Mouse (Mus musculus) heart, adult 11 months (tissue): ENCODE results near the gene Rmdn2.

Source experiments
- DNase-seq: peaks from one replicate; pipeline ENCODE4 v3.0.0; 2022

Gene Rmdn2

GRCm38 (mm10) chr17:79709718-79710117 lies 98.1 kb downstream of the Rmdn2 start:
- DNase-seq: peak; percentile 16

GRCm38 (mm10) chr17:79710246-79710842 lies 98.7 kb downstream of the Rmdn2 start:
- peak; percentile 72 for DNase-seq

DNA sequence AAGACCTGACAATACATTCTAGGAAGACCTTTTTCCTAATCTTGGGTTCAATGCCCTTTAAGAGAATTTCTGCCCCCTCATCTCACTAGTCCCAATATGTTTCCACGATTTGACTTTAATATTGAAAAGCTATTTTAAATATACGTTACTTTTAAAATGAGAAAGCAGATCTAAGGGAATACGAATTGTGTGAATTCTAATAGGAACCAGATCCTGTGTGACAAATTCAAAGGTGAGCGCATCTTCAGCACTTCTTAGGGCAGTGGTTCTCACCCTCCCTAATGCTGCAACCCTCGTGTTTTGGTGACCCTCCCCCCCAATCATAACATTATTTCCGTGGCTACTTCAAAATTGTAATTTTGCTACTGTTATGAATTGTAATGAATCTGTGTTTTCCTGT lies 100.3 kb downstream of the Rmdn2 start:
- DNase-seq: no peak

DNA sequence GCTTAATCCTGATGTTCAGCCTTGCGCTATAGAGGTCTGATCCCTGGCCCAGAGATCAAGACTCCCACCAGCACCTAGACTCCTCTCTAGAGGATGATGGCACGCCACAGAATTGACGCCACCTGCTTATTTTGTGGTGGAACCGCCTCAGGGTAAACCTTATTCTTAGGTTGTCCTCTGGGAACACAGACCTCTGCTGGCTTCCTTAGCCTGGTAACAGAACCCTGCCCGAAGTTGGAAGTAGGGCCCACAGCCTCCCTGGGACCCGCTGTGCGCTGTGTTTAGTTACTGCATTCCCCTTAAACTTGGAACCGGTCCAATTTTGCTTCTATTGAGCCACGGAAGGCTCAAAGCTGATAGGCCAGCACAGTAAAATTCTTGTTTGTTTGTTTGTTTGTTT lies 100.9 kb downstream of the Rmdn2 start:
- DNase-seq: peak; percentile 86

DNA sequence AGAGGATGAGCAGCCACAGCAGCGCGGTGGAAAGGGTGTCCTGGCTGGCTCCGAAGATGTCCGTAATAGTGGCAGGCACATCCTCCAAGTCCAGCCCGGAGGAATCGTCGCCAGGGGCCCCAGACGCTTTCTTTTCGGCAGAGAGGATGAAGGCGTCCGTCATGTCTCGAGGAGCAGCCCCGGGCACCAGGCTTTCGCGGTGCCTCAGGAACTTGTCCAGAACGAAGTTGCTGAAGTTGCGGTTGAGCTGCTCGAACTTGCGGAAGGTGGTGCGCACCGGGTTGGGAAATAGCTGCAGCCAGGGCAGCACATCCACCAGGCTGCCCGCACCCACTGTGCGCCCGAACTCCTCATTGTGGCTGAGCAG lies 101.6 kb downstream of the Rmdn2 start:
- no peak for DNase-seq

DNA sequence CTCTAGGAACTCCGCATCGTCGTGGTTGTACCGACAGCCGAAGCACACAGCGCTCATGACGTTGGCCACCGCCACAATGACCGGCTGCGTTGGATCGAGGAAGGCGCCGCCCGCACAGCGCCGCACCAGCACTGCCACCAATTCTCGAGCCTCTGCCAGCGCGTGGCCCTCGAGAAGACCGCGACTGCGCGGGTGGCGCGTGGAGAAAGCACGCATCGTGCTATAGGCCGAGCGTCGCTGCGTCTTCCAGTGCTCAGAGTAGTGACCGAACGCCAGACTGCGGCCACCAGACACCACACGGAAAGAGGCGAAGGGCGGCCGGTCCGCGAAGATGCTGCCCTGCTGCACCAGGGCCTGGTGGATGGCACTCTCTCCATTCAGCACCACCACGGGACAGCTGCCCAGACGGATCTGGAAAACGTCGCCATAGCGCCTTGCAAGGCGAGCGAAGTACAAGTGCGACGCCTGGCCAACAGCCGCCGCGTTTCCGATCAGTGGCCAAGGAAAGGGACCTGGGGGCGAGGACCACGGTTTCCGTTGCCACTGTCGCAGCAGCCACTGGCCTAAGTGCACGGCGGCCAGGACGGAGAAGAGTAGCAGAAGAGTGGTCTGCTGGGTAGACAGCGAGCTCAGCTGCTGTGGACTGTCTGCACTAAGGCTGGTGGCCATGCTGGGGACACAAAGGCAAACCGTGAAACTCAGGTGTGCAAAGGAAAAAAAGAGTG lies 102.1 kb downstream of the Rmdn2 start:
- DNase-seq: peak; percentile 92

DNA sequence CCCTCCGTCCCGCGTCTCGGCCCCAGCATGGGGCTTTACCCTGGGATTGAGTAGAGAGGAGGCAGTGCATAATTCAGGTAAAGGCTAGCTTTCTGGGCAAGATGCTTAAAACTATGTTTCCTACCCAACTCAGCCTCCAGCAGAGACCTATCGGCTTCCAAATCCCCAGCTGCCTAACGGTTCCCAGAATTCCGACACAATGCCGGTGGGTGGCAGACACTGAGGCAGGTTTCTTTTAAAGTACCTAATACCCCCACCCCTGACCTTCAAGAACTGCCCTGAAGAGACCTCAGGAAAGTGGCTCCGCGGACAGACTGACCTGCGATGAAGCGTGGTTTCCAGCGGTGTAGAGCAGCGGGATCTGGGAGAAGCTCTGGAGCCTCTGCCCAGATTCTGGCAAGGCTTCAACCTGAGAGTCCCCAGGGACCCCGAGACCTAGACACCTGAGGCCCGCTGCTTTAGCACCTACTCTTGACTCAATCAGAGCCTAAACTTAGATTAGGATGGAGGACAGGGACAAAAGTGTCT lies 102.8 kb downstream of the Rmdn2 start:
- peak; percentile 91 for DNase-seq

- peak; percentile 97 for DNase-seq
Measured at GRCm38 (mm10) chr17:79714931-79715637, 103.4 kb downstream of the Rmdn2 start, which contains the start of gene Cyp1b1. Gene Cyp1b1, minus strand, starts transcription at chr17:79715061.

GRCm38 (mm10) chr17:79715649-79716143 lies 104.0 kb downstream of the Rmdn2 start:
- DNase-seq: peak; percentile 98

DNA sequence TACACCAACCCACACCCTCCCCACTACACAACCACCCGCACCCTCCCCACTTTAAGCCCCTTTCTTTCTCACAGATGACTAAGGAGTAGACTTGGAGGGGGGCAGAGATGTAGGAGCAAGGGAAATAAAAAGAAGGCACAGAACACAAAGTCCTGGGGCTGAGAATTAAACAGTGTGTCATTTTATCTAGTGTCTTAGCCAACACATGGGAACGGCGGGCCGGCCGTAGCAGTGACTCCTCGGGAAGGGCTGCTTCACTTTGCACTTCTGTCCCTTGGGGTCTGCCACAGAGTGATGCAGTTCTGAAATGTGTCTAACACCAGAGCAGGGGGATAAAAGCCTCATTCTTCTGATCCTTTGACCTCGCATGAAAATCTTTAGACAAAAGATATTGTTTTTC lies 109.0 kb downstream of the Rmdn2 start:
- DNase-seq: peak; percentile 90

DNA sequence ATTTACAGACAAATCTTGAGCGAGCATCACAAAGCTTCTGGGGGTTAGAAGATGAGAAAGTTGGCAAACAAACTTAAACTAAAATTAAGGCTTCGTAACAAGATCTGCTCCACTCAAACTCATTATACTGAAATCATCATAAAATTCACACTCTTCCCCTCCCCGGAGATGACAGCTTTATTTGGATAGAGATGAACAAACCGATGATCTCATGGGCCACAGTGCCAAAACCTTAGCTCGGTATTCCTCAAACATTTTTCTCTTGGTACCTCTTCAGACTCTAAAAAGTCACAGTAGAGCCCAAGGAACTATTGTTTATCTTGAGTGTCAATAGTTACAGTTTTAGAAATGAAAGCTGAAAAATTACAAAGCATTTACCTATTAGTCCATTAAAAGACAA lies 115.0 kb downstream of the Rmdn2 start:
- DNase-seq: peak; percentile 73

- DNase-seq: peak; percentile 84
Measured at GRCm38 (mm10) chr17:79728053-79728584, 116.5 kb downstream of the Rmdn2 start.

- DNase-seq: peak; percentile 52
Measured at GRCm38 (mm10) chr17:79728585-79729503, 117.2 kb downstream of the Rmdn2 start.

- peak; percentile 59 for DNase-seq
Measured at GRCm38 (mm10) chr17:79730988-79731387, 119.3 kb downstream of the Rmdn2 start.

GRCm38 (mm10) chr17:79733039-79733438 lies 121.4 kb downstream of the Rmdn2 start:
- DNase-seq: peak; percentile 58

DNA sequence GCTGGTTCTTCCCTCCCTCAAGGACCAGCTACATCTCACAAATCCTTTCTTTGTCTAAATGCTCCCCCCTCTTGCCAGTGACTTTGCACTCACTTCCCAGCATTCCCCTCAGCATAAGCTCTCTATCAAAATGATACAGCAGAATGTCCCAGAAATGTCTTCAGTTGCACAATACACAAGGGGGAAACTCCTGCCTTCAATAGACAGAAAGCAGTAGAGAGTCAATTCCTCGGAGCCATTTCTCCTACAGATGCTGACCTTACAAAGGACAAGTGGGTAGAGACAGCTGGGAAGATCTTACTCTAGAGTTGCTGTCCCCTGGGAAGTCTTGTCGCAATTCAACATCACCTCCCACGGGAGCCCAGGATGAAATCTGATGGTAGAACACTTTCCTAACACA lies 125.9 kb downstream of the Rmdn2 start:
- peak; percentile 95 for DNase-seq

DNA sequence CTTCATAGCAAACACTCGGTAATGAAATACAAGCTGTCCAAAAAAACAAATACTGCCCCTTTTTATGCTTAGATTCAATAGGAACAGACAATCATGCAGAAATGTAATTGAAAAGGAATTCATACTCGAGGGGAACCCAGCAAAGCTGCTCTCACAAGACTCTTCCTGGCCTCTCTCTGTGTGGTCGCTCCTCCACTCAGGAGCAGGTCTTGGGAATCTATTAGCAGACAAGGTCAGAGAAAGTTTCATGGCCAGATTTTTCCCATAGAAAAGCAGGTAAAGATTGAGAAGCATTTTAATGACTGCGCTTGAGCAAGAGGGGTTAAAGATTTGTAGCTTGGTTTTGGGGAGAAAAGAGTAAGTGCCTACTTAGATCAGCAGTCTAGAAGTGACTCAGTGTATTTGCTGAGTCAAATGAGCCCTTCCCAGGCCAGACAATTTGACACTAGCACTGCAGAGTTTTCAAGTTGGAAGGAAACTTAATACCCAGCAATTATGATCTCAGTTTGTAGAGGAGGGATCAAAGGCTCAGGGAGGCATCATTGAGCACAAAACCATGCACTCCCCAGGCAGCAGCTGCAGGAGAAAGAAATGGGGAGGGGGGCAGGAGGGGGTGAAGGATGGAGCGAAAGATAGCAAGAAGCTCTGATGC lies 127.3 kb downstream of the Rmdn2 start:
- DNase-seq: peak; percentile 75

GRCm38 (mm10) chr17:79742635-79743034 lies 131.0 kb downstream of the Rmdn2 start:
- DNase-seq: peak; percentile 89
